Mouse (Mus musculus) lung, adult 2 months (tissue): ENCODE results near the gene Herc1.

Experiments
- CTCF ChIP-seq: fragments of 200-500 bp; IDR thresholded peaks from 2 replicates; pipeline ENCODE4 v1.5.1; 2011; ENCODE audit warnings: mild to moderate bottlenecking, low read length, control low read depth; ENCODE audit not compliant: insufficient read depth
- POLR2A ChIP-seq: fragments of 200-500 bp; IDR thresholded peaks from 2 replicates; pipeline ENCODE4 v1.6.1; 2011; ENCODE audit warnings: low read depth, mild to moderate bottlenecking, control low read depth, low read length, borderline replicate concordance; ENCODE audit errors: extremely low read depth

DNA sequence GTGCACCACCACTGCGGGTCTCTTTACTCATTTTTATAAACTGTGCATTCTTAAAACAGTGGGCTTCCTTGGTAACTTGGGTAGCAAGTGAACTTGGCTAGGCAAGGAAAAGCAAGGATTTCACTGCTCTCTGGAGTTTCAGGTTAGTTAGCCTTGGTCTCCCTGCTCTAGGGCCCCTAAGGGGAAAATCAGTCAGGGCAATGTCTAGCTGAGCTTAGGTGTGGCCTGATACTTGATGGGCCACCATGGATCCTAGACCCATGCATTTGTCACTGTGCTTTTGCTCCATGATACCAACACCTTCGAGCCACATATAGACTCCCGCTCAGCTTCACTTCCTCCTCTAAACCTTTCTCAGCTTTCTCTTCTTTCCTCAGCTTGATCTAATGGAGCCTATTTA is 171.3 kb downstream of the Herc1 start:
- TF ChIP-seq POLR2A = no peak
- TF ChIP-seq CTCF = no peak
